Mouse (Mus musculus) ES-Bruce4 (cell line): Measurements from ENCODE around the gene Arid1b. TPM values are rescaled to one million over a fixed set of nuclear protein-coding genes. Genes with fewer than 3 reads are reported as not detected.

Experiments used
- H3K27ac ChIP-seq: 2 replicates; pipeline ENCODE4 v1.5.1; 2012; ENCODE audit warnings: low read length, inconsistent platforms; ENCODE audit not compliant: insufficient read depth
- H3K27me3 ChIP-seq: 2 replicates; pipeline ENCODE4 v1.6.1; 2012; ENCODE audit warnings: mild to moderate bottlenecking, low read length, inconsistent platforms; ENCODE audit not compliant: control insufficient read depth, poor library complexity, insufficient read depth, severe bottlenecking
- H3K36me3 ChIP-seq: 2 replicates; pipeline ENCODE4 v1.6.1; 2012; ENCODE audit warnings: inconsistent platforms, mild to moderate bottlenecking, low read length, moderate library complexity; ENCODE audit not compliant: control insufficient read depth, poor library complexity, insufficient read depth, severe bottlenecking
- H3K4me1 ChIP-seq: one replicate; pipeline ENCODE4 v1.8.1; 2011; ENCODE audit warnings: low read length; ENCODE audit not compliant: control insufficient read depth, insufficient read depth
- H3K4me3 ChIP-seq: 2 replicates; pipeline ENCODE4 v1.5.1; 2011; ENCODE audit warnings: low read depth, mild to moderate bottlenecking, low read length
- H3K9ac ChIP-seq: 2 replicates; pipeline ENCODE4 v1.6.1; 2012; ENCODE audit warnings: low read depth, mild to moderate bottlenecking, inconsistent platforms; ENCODE audit not compliant: poor library complexity, severe bottlenecking
- H3K9me3 ChIP-seq: replicated peaks from 2 replicates; pipeline ENCODE4 v1.6.1; 2012; ENCODE audit warnings: mild to moderate bottlenecking, low read length, inconsistent platforms; ENCODE audit not compliant: control insufficient read depth, poor library complexity, insufficient read depth, severe bottlenecking
- CTCF ChIP-seq: IDR thresholded peaks from one replicate; pipeline ENCODE4 v1.8.1; 2011; ENCODE audit warnings: low read depth, low read length
- EP300 ChIP-seq: IDR thresholded peaks from 2 replicates; pipeline ENCODE4 v1.6.1; 2011; ENCODE audit warnings: low read depth, low read length; ENCODE audit not compliant: insufficient read depth
- POLR2A ChIP-seq: IDR thresholded peaks from one replicate; pipeline ENCODE4 v1.8.1; 2011; ENCODE audit warnings: low read length; ENCODE audit not compliant: insufficient read depth
- polyA plus RNA-seq: library from polyadenylated mRNA; stranded (reverse); fragments of >200 nt; gene quantifications from 2 replicates; pipeline ENCODE4 v1.2.4, GENCODE M21; 2011; ENCODE audit warnings: low read depth; ENCODE audit not compliant: missing spikeins, insufficient read depth, insufficient read length

Arid1b gene
- polyA plus RNA-seq, 1 experiment, result 20.4 TPM

DNA sequence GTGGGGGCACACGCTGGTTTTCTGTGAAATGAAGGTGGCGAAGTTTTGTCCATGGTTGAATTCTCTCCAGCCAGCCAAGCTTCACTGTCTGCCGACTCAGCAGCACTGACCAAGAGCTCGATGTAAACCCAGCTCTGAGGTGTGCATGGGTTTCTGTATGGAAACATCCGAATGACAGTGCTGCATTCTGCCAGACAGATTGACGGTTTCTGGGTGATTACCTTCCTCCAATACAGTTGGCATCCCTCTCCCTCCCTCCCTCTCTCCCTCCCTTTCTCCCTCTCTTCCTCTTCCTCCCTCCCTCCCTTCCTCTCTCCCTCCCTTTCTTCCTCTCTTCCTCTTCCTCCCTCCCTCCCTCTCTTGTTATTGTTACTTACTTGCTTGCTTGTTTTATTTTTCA is 219.3 kb downstream of the Arid1b start:
- Histone ChIP-seq H3K4me1 (no peaks in the 10 kb centered on the region), H3K36me3 (no peaks in the 10 kb centered on the region), H3K27me3 (no peaks in the 10 kb centered on the region), H3K27ac (no peak overlapping the region), H3K9me3 (no peaks in the 10 kb centered on the region), H3K4me3 (no peak overlapping the region), H3K9ac (no peak overlapping the region)
- TF ChIP-seq CTCF, result no peak
- TF ChIP-seq POLR2A, result no peak
- TF ChIP-seq EP300, result no peak

DNA sequence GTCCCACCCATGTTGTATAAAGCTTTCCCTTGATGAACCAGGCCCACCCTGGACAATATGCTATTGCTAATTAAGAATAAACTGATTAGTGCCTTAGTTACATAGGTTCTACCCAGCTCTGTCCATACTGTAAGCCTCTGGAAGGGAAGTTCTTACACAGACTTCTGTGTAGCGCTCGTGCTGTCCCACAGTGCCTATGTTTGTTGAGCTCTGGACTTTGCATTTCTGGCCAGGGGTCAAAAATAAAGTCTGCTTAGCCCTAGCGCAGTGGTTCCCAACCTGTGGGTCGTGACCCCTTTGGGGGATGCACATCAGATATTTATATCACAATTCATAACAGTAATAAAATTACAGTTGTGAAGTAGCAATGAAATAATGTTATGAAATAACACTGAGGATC is 221.2 kb downstream of the Arid1b start:
- H3K9me3 ChIP-seq, result no peaks in the 10 kb centered on the region
- H3K27ac ChIP-seq, result no peak overlapping the region
- H3K27me3 ChIP-seq, result no peaks in the 10 kb centered on the region
- TF ChIP-seq POLR2A, result no peak
- no peak for TF ChIP-seq CTCF
- TF ChIP-seq EP300, result no peak
- H3K9ac ChIP-seq, result no peak overlapping the region
- no peak overlapping the region for H3K4me3 ChIP-seq
- H3K36me3 ChIP-seq, result no peaks in the 10 kb centered on the region
- H3K4me1 ChIP-seq, result no peaks in the 10 kb centered on the region

DNA sequence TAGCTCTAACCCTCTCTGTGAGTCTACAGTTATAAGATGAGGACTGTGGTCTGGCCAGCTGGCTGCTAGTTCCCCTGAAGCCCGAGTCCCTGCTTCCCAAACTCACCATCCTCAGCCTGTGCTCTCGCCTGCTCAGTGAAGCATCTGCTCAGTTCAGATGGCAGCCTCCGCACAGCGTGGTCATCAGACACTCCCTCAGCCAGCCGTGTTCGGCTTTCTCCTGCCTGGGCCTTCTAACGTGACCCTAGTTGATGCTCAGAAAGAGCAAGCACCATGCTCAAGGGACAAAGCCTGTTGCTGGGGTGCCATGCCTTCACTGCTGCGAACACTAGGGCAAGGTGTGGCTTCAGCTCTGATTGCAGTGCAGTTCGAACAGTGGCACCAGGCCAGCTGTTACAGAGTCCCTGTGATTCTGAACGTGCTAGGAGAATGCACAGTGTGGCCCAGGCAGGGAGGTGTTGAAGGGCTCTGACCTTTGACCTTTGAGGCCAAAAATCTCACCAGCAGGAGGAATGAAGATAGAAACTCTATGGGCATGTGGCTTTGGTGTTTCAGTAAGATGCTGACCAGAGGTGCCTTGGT is 222.9 kb downstream of the Arid1b start:
- Histone ChIP-seq H3K27ac (no peak overlapping the region), H3K4me3 (no peak overlapping the region), H3K36me3 (no peaks in the 10 kb centered on the region), H3K9me3 (no peaks in the 10 kb centered on the region), H3K4me1 (no peaks in the 10 kb centered on the region), H3K27me3 (no peaks in the 10 kb centered on the region), H3K9ac (no peak overlapping the region)
- TF ChIP-seq EP300, result no peak
- TF ChIP-seq CTCF, result no peak
- TF ChIP-seq POLR2A, result no peak

DNA sequence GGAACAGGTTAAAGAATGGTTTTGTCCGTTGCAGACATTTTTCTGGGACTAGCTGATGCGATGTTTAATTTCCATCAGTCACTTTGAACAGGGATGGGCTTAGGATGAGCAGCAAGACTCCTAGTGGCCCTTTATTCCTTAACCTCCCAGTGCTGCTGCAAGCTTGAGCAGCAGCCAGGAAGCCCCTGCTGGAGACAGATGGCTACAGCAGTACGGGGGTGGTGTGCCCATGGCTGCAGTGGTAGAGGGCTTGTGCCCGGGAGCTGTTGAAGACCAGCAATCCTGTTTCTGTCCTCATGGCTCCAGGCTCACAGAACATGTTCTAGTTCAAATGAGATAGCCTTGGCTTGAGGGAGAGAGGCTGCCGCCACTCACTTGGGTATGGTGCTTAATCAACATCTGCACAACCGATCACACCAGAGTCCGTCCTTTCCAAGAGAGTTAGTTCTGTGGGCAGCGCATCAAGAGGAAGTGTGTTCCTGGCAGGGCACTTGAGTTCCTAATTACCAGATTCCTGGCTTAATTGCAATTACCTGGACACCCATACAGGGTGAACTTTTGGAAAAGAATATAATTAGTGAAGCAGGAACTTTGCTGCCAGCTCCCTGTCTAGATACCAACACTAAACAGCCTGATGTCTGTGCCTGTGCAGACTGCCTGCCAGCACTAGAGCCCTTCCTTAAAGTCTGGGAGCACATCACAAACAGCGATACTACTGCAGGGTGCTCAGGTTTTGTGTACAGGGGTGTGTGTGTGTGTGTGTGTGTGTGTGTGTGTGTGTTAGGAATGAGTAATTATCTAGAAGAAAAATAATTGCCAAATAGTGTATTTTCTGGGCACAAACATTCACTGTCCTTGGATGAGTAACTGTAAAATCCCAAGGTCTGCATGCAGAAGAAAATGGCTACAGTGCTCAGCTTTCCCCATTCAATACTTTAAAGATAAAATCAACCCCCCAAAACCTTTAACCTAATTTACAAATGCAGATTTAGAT is 224.0 kb downstream of the Arid1b start:
- no peaks in the 10 kb centered on the region for H3K4me1 ChIP-seq
- TF ChIP-seq EP300, result no peak
- TF ChIP-seq CTCF, result peak; percentile 0

DNA sequence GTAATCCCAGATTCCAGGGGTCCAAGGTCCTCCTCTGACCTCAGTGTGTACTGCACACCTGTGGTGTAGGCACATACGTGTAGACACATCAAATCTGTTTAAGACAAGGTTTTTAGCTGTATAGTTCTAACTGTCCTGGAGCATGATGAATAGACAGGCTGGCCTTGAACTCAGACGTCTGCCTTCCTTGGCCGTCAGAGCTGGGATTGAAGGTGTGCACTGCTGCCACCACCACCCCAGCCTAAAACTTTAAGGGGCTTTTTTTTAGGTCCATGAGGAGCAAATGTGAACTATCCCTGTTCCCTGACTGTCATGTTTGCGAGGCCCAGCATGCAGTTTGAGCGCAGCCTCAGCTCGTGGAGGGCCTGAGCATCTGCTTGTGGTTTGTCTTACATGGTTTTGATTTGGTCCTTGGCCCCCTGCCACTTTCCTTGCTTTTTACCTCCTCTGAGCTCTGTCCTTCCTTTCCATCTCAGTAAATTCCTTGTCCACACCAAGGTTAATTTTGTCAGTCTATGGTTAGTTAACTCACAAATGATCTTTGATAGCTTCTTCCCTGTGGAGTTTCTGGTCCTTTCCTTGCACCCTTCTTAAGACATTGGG is 224.9 kb downstream of the Arid1b start:
- Histone ChIP-seq H3K4me1 (no peaks in the 10 kb centered on the region), H3K36me3 (no peaks in the 10 kb centered on the region), H3K27me3 (no peaks in the 10 kb centered on the region), H3K27ac (no peak overlapping the region), H3K9me3 (no peaks in the 10 kb centered on the region), H3K4me3 (no peak overlapping the region), H3K9ac (no peak overlapping the region)
- TF ChIP-seq POLR2A, result no peak
- no peak for TF ChIP-seq CTCF
- no peak for TF ChIP-seq EP300

More for the DNA sequence above, 224.0 kb downstream of the Arid1b start:
- Histone ChIP-seq H3K9ac (no peak overlapping the region), H3K36me3 (no peaks in the 10 kb centered on the region), H3K27me3 (no peaks in the 10 kb centered on the region), H3K9me3 (no peaks in the 10 kb centered on the region), H3K4me3 (no peak overlapping the region), H3K27ac (no peak overlapping the region)

DNA sequence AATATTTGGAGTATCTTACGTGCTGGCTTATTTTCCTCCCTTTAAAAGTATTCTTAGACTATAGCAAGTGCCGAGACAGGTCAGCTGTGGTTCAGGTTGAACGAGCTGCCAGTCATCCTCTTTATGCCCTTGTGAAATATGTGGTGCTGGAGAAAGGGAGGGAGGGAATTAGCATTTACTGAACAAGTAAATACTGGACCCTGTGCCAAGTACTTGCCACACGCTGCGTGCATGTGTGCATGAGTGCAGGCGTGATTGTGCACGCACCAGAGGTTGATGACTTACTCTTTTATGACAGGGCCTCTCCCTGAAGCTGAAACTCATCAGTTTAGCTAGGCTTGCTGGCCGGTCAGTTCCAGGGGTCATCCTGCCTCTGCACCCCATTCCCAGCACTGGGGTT is 226.9 kb downstream of the Arid1b start:
- Histone ChIP-seq H3K9me3 (no peaks in the 10 kb centered on the region), H3K36me3 (no peaks in the 10 kb centered on the region), H3K4me1 (no peaks in the 10 kb centered on the region), H3K9ac (no peak overlapping the region), H3K27ac (no peak overlapping the region), H3K4me3 (no peak overlapping the region), H3K27me3 (no peaks in the 10 kb centered on the region)
- TF ChIP-seq CTCF (no peak), EP300 (no peak), POLR2A (no peak)
